Mouse (Mus musculus) c-Kit-positive CD71-positive TER-119-positive erythroid progenitor cells, embryonic 14.5 days (primary cell): Measurements from ENCODE around the gene Tex28.
"Not testable (repeated sequence)": the region's sequence is repeated elsewhere in the genome, so short reads cannot be mapped to it uniquely, and the experiment has no call there.

ENCODE experiments used
- DNase-seq: peaks from one replicate; pipeline ENCODE4 v3.0.0-alpha.2; 2013; ENCODE audit warnings: low spot score

The Tex28 gene

GRCm38 (mm10) chrX:74167738-74168137 is at the start of gene Tex28:
TSS of gene Tex28 (minus strand) at chrX:74167838.
- DNase-seq = no peak

- DNase-seq = no peak
Observed at GRCm38 (mm10) chrX:74203556-74203955, 35.9 kb upstream of the Tex28 start.

- no peak for DNase-seq
Observed at GRCm38 (mm10) chrX:74176959-74177358, 9.3 kb upstream of the Tex28 start, which contains the start of gene Tktl1. TSS of gene Tktl1 (plus strand) at chrX:74177259.

DNA sequence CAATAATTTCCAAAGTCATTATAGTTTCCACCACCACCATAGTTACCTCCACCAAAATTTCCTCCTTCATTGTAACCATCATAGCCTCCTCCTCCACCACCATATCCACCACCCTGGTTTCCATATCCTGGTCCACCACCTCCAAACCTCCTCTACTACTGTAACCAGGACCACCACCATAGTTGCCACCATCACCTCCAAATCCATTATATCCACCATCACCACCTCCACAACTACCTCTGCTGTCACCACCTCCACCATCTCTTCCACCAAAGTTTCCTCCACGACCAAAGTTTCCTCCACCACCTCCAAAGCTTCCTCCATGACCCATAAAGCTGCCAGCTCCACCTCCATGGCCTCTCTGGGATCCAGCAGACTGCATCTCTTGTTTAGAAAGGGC is 32.4 kb downstream of the Tex28 start, which contains the start of gene Mecp2:
Mecp2 (minus strand) TSS at position 101 of the 400 bp plus-strand sequence.
- not testable (repeated sequence) for DNase-seq

GRCm38 (mm10) chrX:74127164-74127563 is 40.5 kb downstream of the Tex28 start, which contains the start of gene Opn1mw:
TSS of gene Opn1mw (plus strand) at chrX:74127464.
- DNase-seq = no peak

DNA sequence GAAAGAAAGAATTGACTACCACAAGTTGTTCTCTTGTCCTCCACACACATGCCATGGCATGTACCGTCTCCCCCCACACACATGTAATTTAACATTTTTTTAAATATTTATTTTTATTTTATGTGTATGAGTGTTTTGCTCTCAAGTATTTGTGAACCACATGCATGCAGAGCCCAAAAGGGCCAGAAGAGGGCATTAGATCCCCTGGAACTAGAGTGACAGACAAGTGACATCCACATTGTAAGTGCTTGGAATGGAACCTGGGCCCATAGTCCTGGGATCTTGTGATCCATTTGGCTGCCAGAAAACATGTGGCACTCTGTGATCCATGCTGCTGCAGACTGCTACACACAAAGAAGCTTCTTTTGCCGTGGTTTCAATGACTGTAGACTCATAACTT is 42.7 kb downstream of the Tex28 start:
- DNase-seq = peak; percentile 7

GRCm38 (mm10) chrX:74115511-74115910 is 52.1 kb downstream of the Tex28 start:
- DNase-seq = peak; percentile 42

- no peak for DNase-seq
Observed at GRCm38 (mm10) chrX:74114036-74114435, 53.6 kb downstream of the Tex28 start.

DNA sequence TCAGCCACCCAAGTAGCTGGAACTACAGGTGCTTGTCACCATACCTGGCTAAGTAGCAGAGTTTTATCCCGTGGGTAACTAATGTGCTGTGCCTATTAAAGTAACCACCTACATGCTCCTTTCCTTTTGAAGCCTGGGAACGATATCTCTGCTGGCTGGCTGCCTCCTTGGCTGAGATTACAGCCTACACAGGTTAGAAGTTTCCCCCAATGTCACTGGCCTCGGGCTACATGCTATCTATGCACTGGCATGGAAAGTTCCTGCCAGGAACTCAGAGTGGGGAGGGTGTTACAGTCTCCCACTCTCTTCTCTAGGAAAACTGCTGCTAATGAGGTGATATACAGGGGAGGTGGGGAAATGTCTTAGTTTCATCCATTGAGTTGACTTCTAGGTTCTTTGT is 58.9 kb downstream of the Tex28 start:
- DNase-seq = no peak

- no peak for DNase-seq
Observed at GRCm38 (mm10) chrX:74105916-74106315, 61.7 kb downstream of the Tex28 start.

GRCm38 (mm10) chrX:74103457-74104188 is 64.0 kb downstream of the Tex28 start:
- DNase-seq = no peak
